Mouse (Mus musculus) left cerebral cortex, postnatal 4 days (tissue): ENCODE results near the gene Scrt2. TPM values are rescaled to one million over a fixed set of nuclear protein-coding genes. Genes with fewer than 3 reads are reported as not detected.

Experiments used
- DNase-seq: peaks from one replicate; pipeline ENCODE4 v3.0.0-alpha.2; 2022
- intact Hi-C: fragments of 180-260 bp; cut with DNase I; formaldehyde crosslinking; loops from one replicate; pipeline ENCODE4 v1.15.1; 2025
- total RNA-seq, 2 experiments: library from RNA; stranded (reverse); gene quantifications; 2 replicates each; pipeline ENCODE4 v1.2.3; 2021

Gene Scrt2
- total RNA-seq, 2 experiments from 2014 or later: 20.0 to 25.2 TPM

DNA sequence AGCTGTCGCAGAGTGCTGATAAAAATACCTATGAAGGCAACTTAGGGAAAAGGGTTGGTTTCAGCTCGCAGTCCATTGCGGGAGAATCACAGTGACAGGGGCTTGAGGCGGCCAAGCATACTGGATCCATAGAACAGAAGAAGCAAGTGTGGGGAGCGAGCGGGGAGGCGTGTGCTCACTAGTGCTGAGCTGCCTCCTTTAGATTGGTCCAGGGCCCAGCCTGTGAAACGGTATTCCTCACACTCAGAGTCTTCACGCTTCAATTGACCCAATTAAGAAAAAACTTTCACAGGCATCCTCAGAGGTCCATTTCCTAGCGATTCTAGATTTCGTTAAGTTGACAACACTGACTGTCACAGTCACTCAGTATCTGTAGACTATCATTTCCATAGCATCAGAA lies 59.6 kb downstream of the Scrt2 start:
- intact Hi-C loops: no loop called here

DNA sequence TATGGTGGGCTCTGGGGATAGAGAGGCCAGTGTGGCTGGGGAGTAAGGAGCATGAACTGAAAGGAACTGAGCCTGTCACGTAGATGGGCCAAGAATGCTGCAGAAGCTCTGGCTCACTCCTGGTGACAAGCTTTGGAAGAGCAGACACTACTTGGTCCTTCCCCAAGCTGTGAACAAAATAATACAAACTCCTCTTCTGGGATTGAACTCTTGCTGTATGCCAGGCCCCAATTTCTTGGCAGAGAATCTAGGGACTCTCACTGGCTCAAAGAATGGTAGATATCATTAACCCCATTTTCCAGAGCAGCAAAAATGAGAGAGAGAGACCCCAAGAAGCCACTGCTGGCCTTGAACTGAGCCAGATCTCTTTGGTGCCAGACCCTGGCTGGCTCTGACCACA lies 60.2 kb downstream of the Scrt2 start:
- no peak for DNase-seq
- intact Hi-C loops: no loop called here

More for the DNA sequence above, 59.6 kb downstream of the Scrt2 start:
- no peak for DNase-seq

GRCm38 (mm10) chr2:152142046-152142445 lies 60.7 kb downstream of the Scrt2 start:
- peak; percentile 14 for DNase-seq
- intact Hi-C loops: no loop called here

GRCm38 (mm10) chr2:152142571-152142970 lies 61.2 kb downstream of the Scrt2 start:
- no peak for DNase-seq
- intact Hi-C loops: no loop called here

DNA sequence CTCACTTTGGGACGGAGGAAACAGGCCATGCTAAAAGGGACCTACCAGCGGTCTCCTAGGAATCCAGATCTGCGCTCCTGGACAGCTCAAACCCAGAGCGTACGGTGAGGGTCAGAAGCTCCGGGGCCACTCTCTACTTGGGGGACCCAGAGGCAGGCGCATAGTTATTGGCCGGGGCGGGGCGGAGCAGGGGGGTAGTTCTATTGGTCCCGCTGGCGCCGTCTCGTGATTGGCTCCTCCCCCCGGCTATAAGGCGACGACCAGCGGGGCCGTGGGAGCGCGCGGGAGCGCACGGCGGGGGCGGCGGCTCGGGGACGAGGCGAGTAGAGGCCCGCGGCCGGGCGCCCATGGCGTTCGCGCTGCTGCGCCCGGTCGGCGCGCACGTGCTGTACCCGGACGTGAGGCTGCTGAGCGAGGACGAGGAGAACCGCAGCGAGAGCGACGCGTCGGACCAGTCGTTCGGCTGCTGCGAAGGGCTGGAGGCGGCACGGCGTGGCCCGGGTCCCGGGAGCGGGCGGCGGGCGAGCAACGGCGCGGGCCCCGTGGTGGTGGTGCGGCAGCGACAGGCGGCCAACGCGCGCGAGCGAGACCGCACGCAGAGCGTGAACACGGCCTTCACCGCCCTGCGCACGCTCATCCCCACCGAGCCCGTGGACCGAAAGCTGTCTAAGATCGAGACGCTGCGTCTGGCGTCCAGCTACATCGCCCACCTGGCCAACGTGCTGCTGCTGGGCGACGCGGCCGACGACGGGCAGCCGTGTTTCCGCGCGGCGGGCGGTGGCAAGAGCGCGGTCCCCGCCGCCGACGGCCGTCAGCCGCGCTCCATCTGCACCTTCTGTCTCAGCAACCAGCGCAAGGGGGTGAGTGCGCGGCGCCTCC lies 62.2 kb downstream of the Scrt2 start, which contains the start of gene Tcf15:
Tcf15 (plus strand) TSS at position 283 of the 879 bp plus-strand sequence.
- DNase-seq: peak; percentile 58
- intact Hi-C loops: no loop called here

GRCm38 (mm10) chr2:152144158-152144450 lies 62.8 kb downstream of the Scrt2 start:
- no peak for DNase-seq
- intact Hi-C loops: no loop called here

DNA sequence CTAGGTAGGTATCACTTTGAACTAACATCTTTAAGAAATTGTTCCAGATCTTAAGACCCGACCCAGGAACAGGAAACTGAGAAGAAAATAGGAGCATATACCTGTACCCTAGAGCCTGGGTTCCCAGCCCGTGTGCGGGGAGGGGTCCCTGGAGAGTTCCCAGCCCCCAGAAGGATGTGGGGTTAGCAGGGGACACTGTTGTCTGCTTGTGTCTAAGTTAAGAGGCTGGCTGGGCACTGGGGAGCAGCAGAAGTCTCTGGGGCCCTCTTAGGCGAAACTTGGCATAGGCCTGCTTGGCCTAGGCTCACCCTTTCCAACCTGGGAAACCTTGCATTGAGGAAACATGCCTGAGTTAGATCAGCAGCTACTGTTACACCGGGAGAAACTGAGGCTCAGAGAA lies 63.2 kb downstream of the Scrt2 start:
- no peak for DNase-seq
- intact Hi-C loops: no loop called here

Other genes with a start within 250 kb of the Scrt2 start
- not detected for gene Rspo4, start 238.6 kb upstream of the Scrt2 start, total RNA-seq
- gene Angpt4, start 170.3 kb upstream of the Scrt2 start, total RNA-seq: not detected
- gene Fam110a, start 101.3 kb upstream of the Scrt2 start, total RNA-seq: 10 to 100 TPM; 19.0 to 20.5 TPM
- 1 to 10 TPM; 2.2 to 2.5 TPM for gene Slc52a3, start 85.0 kb upstream of the Scrt2 start, total RNA-seq
- gene Srxn1, start 24.0 kb downstream of the Scrt2 start, total RNA-seq: 10 to 100 TPM; 17.7 to 18.8 TPM
- gene Tcf15, start 62.0 kb downstream of the Scrt2 start, total RNA-seq: 1 to 10 TPM in 1 of 2 experiments, under 1 TPM in 1; 0.54 to 1.1 TPM
- gene Csnk2a1, start 145.3 kb downstream of the Scrt2 start, total RNA-seq: 100 to 1,000 TPM; 142 to 148 TPM
- gene Tbc1d20, start 212.3 kb downstream of the Scrt2 start, total RNA-seq: 10 to 100 TPM; 41.2 to 42.6 TPM